Mouse (Mus musculus): ENCODE results near the gene 4930447C04Rik.

Gene 4930447C04Rik

DNA sequence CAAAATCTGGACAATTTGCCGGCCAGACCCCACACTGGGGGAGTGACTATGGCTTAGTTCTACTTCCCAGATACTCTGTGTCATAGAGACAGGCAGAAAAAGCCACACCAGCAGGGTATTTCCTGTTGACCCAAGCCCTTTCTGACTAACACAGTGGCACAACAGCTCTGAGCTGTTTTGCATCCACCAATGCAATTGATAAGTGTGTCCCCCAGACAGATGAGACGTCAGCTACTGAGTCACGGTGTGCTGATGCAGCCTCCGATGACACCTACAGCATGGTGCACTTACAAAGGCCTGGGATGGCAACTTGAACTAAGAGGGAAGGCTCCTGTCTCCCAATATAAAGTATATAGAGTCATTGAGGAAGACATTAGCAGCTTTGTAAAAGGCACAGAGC lies 103.3 kb downstream of the 4930447C04Rik start:
- DNase-seq (ENCODE audit: low spot score in 2 of 2) = no peak

DNA sequence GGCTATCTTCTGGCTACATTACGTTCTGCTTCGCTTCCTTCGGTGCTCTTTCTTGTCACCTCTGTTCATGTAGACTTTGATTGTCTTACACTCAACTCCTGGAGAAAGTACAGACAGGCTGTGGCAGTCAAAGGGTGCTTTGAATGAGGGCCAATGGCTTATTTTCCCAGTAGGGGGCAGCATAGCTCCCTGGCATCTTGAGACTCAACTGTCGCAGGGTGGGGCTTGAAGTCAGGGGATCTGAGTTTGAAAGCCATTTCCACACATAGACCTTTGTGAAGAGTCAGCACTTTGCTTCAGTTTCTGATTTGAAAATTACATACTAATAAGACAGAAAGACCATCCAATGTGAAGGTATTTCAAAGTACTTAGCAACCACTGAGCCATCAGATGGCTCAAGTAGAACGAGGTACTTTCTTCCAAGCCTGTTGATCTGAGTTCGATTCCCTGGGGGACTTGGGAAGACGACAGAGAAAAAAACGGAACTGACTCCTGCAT lies 105.0 kb downstream of the 4930447C04Rik start:
- no peak for DNase-seq (ENCODE audit: low spot score in 2 of 2)

DNA sequence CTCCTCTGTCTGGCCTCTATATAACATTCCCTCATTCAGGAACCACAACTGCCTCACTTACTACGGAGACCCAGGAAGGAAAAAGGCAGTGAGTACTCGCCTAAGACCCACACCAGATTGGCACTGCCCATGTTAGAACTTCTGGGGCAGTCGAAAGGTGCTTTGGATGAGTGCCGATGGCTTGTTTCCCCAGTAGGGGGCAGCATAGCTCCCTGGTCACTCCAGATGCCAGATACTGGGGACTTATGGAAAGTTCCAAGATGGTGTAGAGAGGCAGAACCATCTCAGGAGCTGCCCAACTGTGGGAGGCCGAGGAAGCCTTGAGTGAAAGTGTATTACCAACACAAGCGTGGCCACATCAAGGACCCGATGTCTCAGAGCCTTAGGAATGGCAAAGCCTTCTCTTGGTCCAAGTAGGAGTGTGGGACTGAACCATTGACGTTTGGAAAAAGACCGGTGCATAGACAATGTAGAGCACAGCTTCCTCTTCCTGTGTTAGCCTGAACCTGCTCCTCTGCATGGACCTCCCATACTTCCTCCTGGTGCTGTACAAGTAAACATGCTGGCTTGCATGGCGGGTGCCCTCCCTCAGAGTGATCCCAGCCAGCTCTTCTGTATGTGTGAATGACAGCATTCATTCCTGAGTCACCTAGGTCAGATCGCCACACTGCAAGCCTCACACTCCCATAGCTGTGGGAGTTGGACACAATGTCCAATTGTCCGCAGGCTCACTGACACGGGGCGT lies 105.6 kb downstream of the 4930447C04Rik start:
- DNase-seq (ENCODE audit: low spot score in 2 of 2) = no peak

DNA sequence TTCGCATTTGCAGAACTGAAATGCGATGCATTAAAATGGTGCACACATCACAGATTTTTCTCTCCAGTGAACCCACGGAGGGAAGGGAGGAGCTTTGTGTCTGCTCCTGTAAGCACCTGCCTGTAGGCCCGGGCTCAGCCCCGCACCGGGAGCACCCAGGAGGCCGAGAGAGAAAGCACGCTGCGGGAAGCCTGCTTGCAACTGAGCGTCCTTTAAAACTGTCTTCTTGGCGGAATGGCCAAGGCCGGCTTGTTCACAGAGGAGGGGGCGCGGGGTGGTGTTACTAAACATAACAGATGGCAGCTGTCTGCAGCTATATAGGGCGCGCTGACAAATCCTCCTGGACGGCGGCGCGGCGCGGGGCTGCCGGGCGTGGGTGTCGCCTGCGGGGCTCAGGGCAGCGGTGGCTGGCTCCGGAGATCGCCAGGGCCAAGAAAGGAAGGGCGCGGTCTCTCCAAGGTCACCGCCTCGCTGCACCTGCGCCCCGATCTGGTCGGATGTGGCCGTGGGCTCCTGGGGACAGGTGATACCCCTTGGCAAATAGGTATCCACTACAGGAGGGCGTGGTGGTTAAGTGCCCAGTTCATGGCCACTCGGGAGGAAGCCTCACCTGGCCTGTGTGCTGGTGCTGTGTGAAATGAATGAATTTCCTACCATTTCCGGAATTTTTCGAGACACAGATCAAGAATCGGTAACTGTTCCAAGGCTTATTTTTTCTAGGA lies 108.7 kb downstream of the 4930447C04Rik start:
- no peak for DNase-seq (ENCODE audit: low spot score in 2 of 2)

Data from spleen, postnatal 14 days (tissue).